Mouse (Mus musculus) stomach, embryonic 15.5 days (tissue): ENCODE measurements at regions not wholly inside any gene's neighbourhood (a gene's known extent, or its start where the extent isn't known, plus 50 kb on each side); places are given as distances from the start of the nearest gene placed in this dataset.

Source experiments
- ATAC-seq: fragments of 200-750 bp; cut with Nextera tagmentation; 2 replicates; pipeline ENCODE4 v1.8.0; 2017; ENCODE audit warnings: low read depth, moderate number of reproducible peaks, moderate TSS enrichment; ENCODE audit not compliant: insufficient read depth, low FRiP score
- H3K27ac ChIP-seq: fragments of 300-500 bp; sonication (generic); 2 replicates; pipeline ENCODE4 v1.5.1; 2015; ENCODE audit warnings: mild to moderate bottlenecking, inconsistent platforms
- H3K27me3 ChIP-seq: fragments of 300-500 bp; sonication (generic); replicated peaks from 2 replicates; pipeline ENCODE4 v1.6.1; 2015; ENCODE audit warnings: inconsistent platforms
- H3K36me3 ChIP-seq: fragments of 300-500 bp; sonication (generic); 2 replicates; pipeline ENCODE4 v1.6.1; 2015; ENCODE audit warnings: inconsistent platforms
- H3K4me1 ChIP-seq: fragments of 300-500 bp; sonication (generic); 2 replicates; pipeline ENCODE4 v1.6.1; 2015; ENCODE audit warnings: inconsistent platforms
- H3K4me2 ChIP-seq: fragments of 300-500 bp; sonication (generic); 2 replicates; pipeline ENCODE4 v1.6.1; 2015; ENCODE audit warnings: mild to moderate bottlenecking, inconsistent platforms
- H3K4me3 ChIP-seq: fragments of 300-500 bp; sonication (generic); replicated peaks from 2 replicates; pipeline ENCODE4 v1.5.1; 2015; ENCODE audit warnings: inconsistent platforms
- H3K9ac ChIP-seq: fragments of 300-500 bp; sonication (generic); 2 replicates; pipeline ENCODE4 v1.6.1; 2015; ENCODE audit warnings: inconsistent platforms
- H3K9me3 ChIP-seq: fragments of 300-500 bp; sonication (generic); 2 replicates; pipeline ENCODE4 v1.6.1; 2016; ENCODE audit warnings: inconsistent platforms
- WGBS: fragments of 180-500 bp; shearing (Covaris S2); methylation state at CpG from one replicate; pipeline ENCODE4 v1.1.7; 2015; 5-methylcytosine and 5-hydroxymethylcytosine counted together

GRCm38 (mm10) chr4:131364671-131365252, 420.6 kb downstream of the Matn1 start:
- ATAC-seq, result no peak
- Histone ChIP-seq H3K4me1 (no peaks in the 10 kb centered on the region), H3K4me2 (no peak overlapping the region), H3K36me3 (no peaks in the 10 kb centered on the region), H3K9me3 (no peaks in the 10 kb centered on the region), H3K4me3 (no peak overlapping the region), H3K27ac (no peak overlapping the region), H3K27me3 (no peaks in the 10 kb centered on the region), H3K9ac (no peak overlapping the region)
- 31% methylated on average over 6 of the region's 6 CpGs for WGBS

GRCm38 (mm10) chr4:131366006-131366405, 421.8 kb downstream of the Matn1 start:
- H3K27ac ChIP-seq, result no peak overlapping the region
- H3K9me3 ChIP-seq, result no peaks in the 10 kb centered on the region
- no peaks in the 10 kb centered on the region for H3K27me3 ChIP-seq
- WGBS, result 69% methylated on average over 2 of the region's 2 CpGs
- H3K4me3 ChIP-seq, result no peak overlapping the region
- no peaks in the 10 kb centered on the region for H3K36me3 ChIP-seq
- H3K9ac ChIP-seq, result no peak overlapping the region
- no peak overlapping the region for H3K4me2 ChIP-seq
- no peaks in the 10 kb centered on the region for H3K4me1 ChIP-seq
- no peak for ATAC-seq

- Histone ChIP-seq H3K27ac (no peak overlapping the region), H3K9me3 (no peaks in the 10 kb centered on the region), H3K4me2 (no peak overlapping the region), H3K4me3 (no peak overlapping the region), H3K4me1 (no peaks in the 10 kb centered on the region), H3K36me3 (no peaks in the 10 kb centered on the region), H3K9ac (no peak overlapping the region), H3K27me3 (no peaks in the 10 kb centered on the region)
- whole genome bisulfite sequencing, result 89% methylated on average over 1 of the region's 1 CpGs
- no peak for ATAC-seq
These were observed 422.5 kb downstream of the Matn1 start for GRCm38 (mm10) chr4:131366656-131367055.

GRCm38 (mm10) chr4:131372517-131372916, 428.3 kb downstream of the Matn1 start:
- no peak overlapping the region for H3K27ac ChIP-seq
- no peaks in the 10 kb centered on the region for H3K9me3 ChIP-seq
- H3K27me3 ChIP-seq, result no peaks in the 10 kb centered on the region
- H3K4me1 ChIP-seq, result no peaks in the 10 kb centered on the region
- 53% methylated on average over 16 of the region's 16 CpGs for WGBS
- H3K36me3 ChIP-seq, result no peaks in the 10 kb centered on the region
- no peak overlapping the region for H3K9ac ChIP-seq
- no peak overlapping the region for H3K4me3 ChIP-seq
- H3K4me2 ChIP-seq, result no peak overlapping the region
- ATAC-seq, result no peak

GRCm38 (mm10) chr4:131373172-131373571, 429.0 kb downstream of the Matn1 start:
- 79% methylated on average over 3 of the region's 3 CpGs for WGBS
- no peaks in the 10 kb centered on the region for H3K36me3 ChIP-seq
- no peak overlapping the region for H3K4me2 ChIP-seq
- no peak overlapping the region for H3K9ac ChIP-seq
- H3K4me1 ChIP-seq, result no peaks in the 10 kb centered on the region
- H3K4me3 ChIP-seq, result no peak overlapping the region
- H3K27ac ChIP-seq, result no peak overlapping the region
- no peaks in the 10 kb centered on the region for H3K9me3 ChIP-seq
- H3K27me3 ChIP-seq, result no peaks in the 10 kb centered on the region
- no peak for ATAC-seq

- Histone ChIP-seq H3K9ac (no peak overlapping the region; the same call in 1 of the 2 replicates), H3K27ac (no peak overlapping the region), H3K36me3 (no peaks in the 10 kb centered on the region), H3K9me3 (no peaks in the 10 kb centered on the region), H3K4me2 (no peak overlapping the region), H3K4me3 (no peak overlapping the region), H3K27me3 (no peaks in the 10 kb centered on the region), H3K4me1 (no peaks in the 10 kb centered on the region)
- WGBS, result 85% methylated on average over 6 of the region's 6 CpGs
- no peak for ATAC-seq
These were observed 430.5 kb downstream of the Matn1 start for GRCm38 (mm10) chr4:131374527-131375290.

- no peak for ATAC-seq
- Histone ChIP-seq H3K4me2 (no peak overlapping the region), H3K27ac (no peak overlapping the region), H3K27me3 (no peaks in the 10 kb centered on the region), H3K9ac (no peak overlapping the region), H3K9me3 (no peaks in the 10 kb centered on the region), H3K4me1 (no peaks in the 10 kb centered on the region), H3K36me3 (no peaks in the 10 kb centered on the region), H3K4me3 (no peak overlapping the region)
- 40% methylated on average over 9 of the region's 9 CpGs for WGBS
These were observed 436.9 kb downstream of the Matn1 start for GRCm38 (mm10) chr4:131381063-131381462.

- H3K4me2 ChIP-seq, result no peak overlapping the region
- H3K9ac ChIP-seq, result no peak overlapping the region
- WGBS, result 71% methylated on average over 7 of the region's 7 CpGs
- H3K27me3 ChIP-seq, result no peaks in the 10 kb centered on the region
- no peaks in the 10 kb centered on the region for H3K4me1 ChIP-seq
- no peaks in the 10 kb centered on the region for H3K9me3 ChIP-seq
- ATAC-seq, result no peak
- no peak overlapping the region; the same call in 1 of the 2 replicates for H3K27ac ChIP-seq
- H3K36me3 ChIP-seq, result no peaks in the 10 kb centered on the region
- H3K4me3 ChIP-seq, result no peak overlapping the region
These were observed 437.3 kb downstream of the Matn1 start for GRCm38 (mm10) chr4:131381529-131381928.

GRCm38 (mm10) chr4:131383862-131384261, 439.7 kb downstream of the Matn1 start:
- WGBS, result 73% methylated on average over 5 of the region's 5 CpGs
- no peak for ATAC-seq
- Histone ChIP-seq H3K4me3 (no peak overlapping the region), H3K36me3 (no peaks in the 10 kb centered on the region), H3K27me3 (no peaks in the 10 kb centered on the region), H3K4me1 (no peaks in the 10 kb centered on the region), H3K9ac (no peak overlapping the region), H3K4me2 (no peak overlapping the region), H3K27ac (no peak overlapping the region), H3K9me3 (no peaks in the 10 kb centered on the region)

GRCm38 (mm10) chr4:131386961-131387360, 442.8 kb downstream of the Matn1 start:
- WGBS, result 71% methylated on average over 10 of the region's 10 CpGs
- no peaks in the 10 kb centered on the region for H3K9me3 ChIP-seq
- H3K36me3 ChIP-seq, result no peaks in the 10 kb centered on the region
- no peak overlapping the region for H3K4me2 ChIP-seq
- H3K4me1 ChIP-seq, result no peaks in the 10 kb centered on the region
- H3K9ac ChIP-seq, result no peak overlapping the region
- ATAC-seq, result no peak
- H3K27me3 ChIP-seq, result no peaks in the 10 kb centered on the region
- H3K27ac ChIP-seq, result no peak overlapping the region
- no peak overlapping the region for H3K4me3 ChIP-seq

GRCm38 (mm10) chr4:131391119-131391923, 446.8 kb downstream of the Ptpru start:
- Histone ChIP-seq H3K36me3 (no peaks in the 10 kb centered on the region), H3K27ac (no peak overlapping the region), H3K4me2 (no peak overlapping the region), H3K4me1 (no peaks in the 10 kb centered on the region), H3K4me3 (no peak overlapping the region), H3K9ac (no peak overlapping the region), H3K27me3 (no peaks in the 10 kb centered on the region), H3K9me3 (no peaks in the 10 kb centered on the region)
- no peak for ATAC-seq
- 48% methylated on average over 10 of the region's 10 CpGs for WGBS

- Histone ChIP-seq H3K4me1 (no peaks in the 10 kb centered on the region), H3K27me3 (no peaks in the 10 kb centered on the region), H3K9ac (no peak overlapping the region), H3K27ac (no peak overlapping the region), H3K9me3 (no peaks in the 10 kb centered on the region), H3K36me3 (no peaks in the 10 kb centered on the region), H3K4me3 (no peak overlapping the region), H3K4me2 (no peak overlapping the region)
- no peak for ATAC-seq
- WGBS, result 86% methylated on average over 3 of the region's 3 CpGs
These were observed 446.2 kb downstream of the Ptpru start for GRCm38 (mm10) chr4:131391924-131392297.
